Mouse (Mus musculus): Measurements from ENCODE around the gene Krt17. TPM values are rescaled to one million over a fixed set of nuclear protein-coding genes. Genes with fewer than 3 reads are reported as not detected.

Krt17 gene
- polyA plus RNA-seq (2021; fragmentation: Nextera tagmentation): 0.29 and 0.43 TPM in 2 replicates
- long read RNA-seq, experiment 1: 0 reads
- long read RNA-seq, experiment 2, partial matches to known transcripts: 2 of 3 reads
- long read RNA-seq, experiment 2, other reads (novel, unspliced or antisense): 0 of 3 reads

GRCm38 (mm10) chr11:100260514-100261234, at the start of gene Krt17:
Krt17 (minus strand) TSS chr11:100261029.

DNA sequence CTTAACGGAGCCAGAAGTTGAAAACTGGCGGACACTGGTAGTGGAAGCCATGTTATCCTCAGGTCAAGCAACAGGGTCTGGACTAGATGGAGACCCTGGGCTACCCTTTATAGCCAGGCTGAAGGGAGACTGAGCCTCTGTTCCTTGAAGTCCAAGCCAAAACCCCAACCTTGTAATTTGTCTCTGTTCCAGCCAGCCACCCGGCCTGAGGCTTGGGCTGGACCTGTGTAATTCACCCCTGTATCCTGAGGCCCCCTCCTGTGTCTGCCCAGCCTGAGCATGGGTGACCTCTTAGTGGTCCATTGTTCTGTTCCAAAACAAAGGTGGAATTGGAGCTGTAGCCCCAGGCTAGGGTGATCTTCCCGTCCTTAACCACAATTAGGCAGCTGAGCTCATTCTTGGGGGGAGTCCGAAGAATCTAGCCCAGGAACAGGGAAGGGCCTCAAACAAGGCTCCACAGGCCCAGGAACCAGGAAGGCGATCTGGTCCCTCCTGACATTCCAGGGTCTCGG, 9.0 kb upstream of the Krt17 start, which contains the start of gene Krt42:
TSS of gene Krt42 (minus strand) at position 51 of the 512 bp plus-strand sequence.

GRCm38 (mm10) chr11:100248852-100249465, 11.9 kb downstream of the Krt17 start, which contains the start of gene Krt16:
Krt16 (minus strand) TSS chr11:100248902.

DNA sequence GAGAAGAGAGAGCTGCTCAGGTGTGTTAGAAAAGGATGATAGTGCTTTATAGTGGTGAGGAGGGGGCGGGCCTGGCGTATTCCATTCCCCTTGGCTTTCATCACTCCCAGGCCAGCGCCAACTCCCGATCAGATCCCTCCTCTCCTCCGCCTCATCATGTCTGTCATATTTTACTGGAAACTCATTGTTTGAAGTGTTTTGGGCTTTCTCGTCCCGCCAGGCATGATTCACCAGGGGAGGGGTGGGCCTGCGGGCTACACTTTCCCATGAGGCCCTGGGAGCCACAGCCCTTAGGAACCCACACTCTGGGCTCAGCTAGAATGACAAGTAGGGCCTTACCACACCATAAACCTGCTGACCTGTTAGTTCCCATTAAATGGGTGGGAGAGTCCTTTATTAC, 53.3 kb downstream of the Krt17 start, which contains the start of gene Krt14:
TSS of gene Krt14 (minus strand) at position 51 of the 400 bp plus-strand sequence.

Other genes with a start within 250 kb of the Krt17 start
- not detected in 2 replicates for gene Krt33a, start 244.8 kb downstream of the Krt17 start, polyA plus RNA-seq (2021; fragmentation: Nextera tagmentation)
- not detected in 2 replicates for gene Krt33b, start 231.2 kb downstream of the Krt17 start, polyA plus RNA-seq (2021; fragmentation: Nextera tagmentation)
- not detected in 2 replicates for gene Krt34, start 219.5 kb downstream of the Krt17 start, polyA plus RNA-seq (2021; fragmentation: Nextera tagmentation)
- 0.16 TPM in 1 of 2 replicates, not detected in the other for gene Krt31, start 210.5 kb downstream of the Krt17 start, polyA plus RNA-seq (2021; fragmentation: Nextera tagmentation)
- not detected in 2 replicates for gene Krt32, start 172.8 kb downstream of the Krt17 start, polyA plus RNA-seq (2021; fragmentation: Nextera tagmentation)
- gene Krt35, start 164.8 kb downstream of the Krt17 start, polyA plus RNA-seq (2021; fragmentation: Nextera tagmentation): not detected in 2 replicates
- not detected in 2 replicates for gene Krt36, start 155.4 kb downstream of the Krt17 start, polyA plus RNA-seq (2021; fragmentation: Nextera tagmentation)
- not detected in 2 replicates for gene Krt13, start 139.5 kb downstream of the Krt17 start, polyA plus RNA-seq (2021; fragmentation: Nextera tagmentation)
- gene Krt15, start 125.1 kb downstream of the Krt17 start, polyA plus RNA-seq (2021; fragmentation: Nextera tagmentation): 0.11 and 0.40 TPM in 2 replicates
- gene Krt19, start 112.4 kb downstream of the Krt17 start, polyA plus RNA-seq (2021; fragmentation: Nextera tagmentation): not detected in 2 replicates
- 0.22 and 0.24 TPM in 2 replicates for gene Krt9, start 67.8 kb downstream of the Krt17 start, polyA plus RNA-seq (2021; fragmentation: Nextera tagmentation)
- gene Krt14, start 53.5 kb downstream of the Krt17 start, polyA plus RNA-seq (2021; fragmentation: Nextera tagmentation): not detected in 2 replicates
- gene Krt16, start 12.1 kb downstream of the Krt17 start, polyA plus RNA-seq (2021; fragmentation: Nextera tagmentation): not detected in 2 replicates
- gene Krt42, start 8.8 kb upstream of the Krt17 start, polyA plus RNA-seq (2021; fragmentation: Nextera tagmentation): not detected in 2 replicates
- gene Eif1, start 58.9 kb upstream of the Krt17 start, polyA plus RNA-seq (2021; fragmentation: Nextera tagmentation): 534 and 1,722 TPM in 2 replicates
- not detected in 2 replicates for gene Gast, start 73.4 kb upstream of the Krt17 start, polyA plus RNA-seq (2021; fragmentation: Nextera tagmentation)
- gene Hap1, start 95.1 kb upstream of the Krt17 start, polyA plus RNA-seq (2021; fragmentation: Nextera tagmentation): 24.0 and 25.4 TPM in 2 replicates
- 36.0 and 41.1 TPM in 2 replicates for gene Jup, start 136.7 kb upstream of the Krt17 start, polyA plus RNA-seq (2021; fragmentation: Nextera tagmentation)
- gene P3h4, start 153.8 kb upstream of the Krt17 start, polyA plus RNA-seq (2021; fragmentation: Nextera tagmentation): 16.7 and 16.8 TPM in 2 replicates
- gene Fkbp10, start 154.7 kb upstream of the Krt17 start, polyA plus RNA-seq (2021; fragmentation: Nextera tagmentation): 5.2 and 6.7 TPM in 2 replicates
- 50.8 and 54.8 TPM in 2 replicates for gene Nt5c3b, start 180.8 kb upstream of the Krt17 start, polyA plus RNA-seq (2021; fragmentation: Nextera tagmentation)
- gene Klhl10, start 180.9 kb upstream of the Krt17 start, polyA plus RNA-seq (2021; fragmentation: Nextera tagmentation): 0.34 and 0.44 TPM in 2 replicates
- 14.7 and 17.5 TPM in 2 replicates for gene Klhl11, start 211.7 kb upstream of the Krt17 start, polyA plus RNA-seq (2021; fragmentation: Nextera tagmentation)

Measured in left cerebral cortex, adult 6 months (tissue).